Mouse (Mus musculus) embryonic facial prominence, embryonic 14.5 days (tissue): Measurements from ENCODE around the gene Rnf113a2. TPM values are rescaled to one million over a fixed set of nuclear protein-coding genes. Genes with fewer than 3 reads are reported as not detected.

ENCODE experiments used
- ATAC-seq: fragments of 200-750 bp; cut with Nextera tagmentation; 2 replicates; pipeline ENCODE4 v1.8.0; 2017; ENCODE audit warnings: low read depth, moderate number of reproducible peaks, moderate TSS enrichment
- DNase-seq: peaks from one replicate; pipeline ENCODE4 v3.0.0-alpha.2; 2015; ENCODE audit warnings: low spot score
- H3K27ac ChIP-seq: fragments of 300-500 bp; sonication (generic); replicated peaks from 2 replicates; pipeline ENCODE4 v1.5.1; 2014; ENCODE audit warnings: low read depth, mild to moderate bottlenecking, low read length, moderate library complexity
- H3K27me3 ChIP-seq: fragments of 300-500 bp; sonication (generic); replicated peaks from 2 replicates; pipeline ENCODE4 v1.6.1; 2014; ENCODE audit warnings: low read length; ENCODE audit not compliant: control insufficient read depth, insufficient read depth
- H3K36me3 ChIP-seq: fragments of 300-500 bp; sonication (generic); 2 replicates; pipeline ENCODE4 v1.6.1; 2014; ENCODE audit warnings: low read length, mixed read lengths; ENCODE audit not compliant: control insufficient read depth, insufficient read depth
- H3K4me1 ChIP-seq: fragments of 300-500 bp; sonication (generic); 2 replicates; pipeline ENCODE4 v1.6.1; 2014; ENCODE audit warnings: antibody characterized with exemption, low read length; ENCODE audit not compliant: control insufficient read depth, insufficient read depth
- H3K4me2 ChIP-seq: fragments of 300-500 bp; sonication (generic); 2 replicates; pipeline ENCODE4 v1.6.1; 2014; ENCODE audit warnings: low read depth, mild to moderate bottlenecking, low read length, moderate library complexity, mixed read lengths
- H3K4me3 ChIP-seq: fragments of 300-500 bp; sonication (generic); 2 replicates; pipeline ENCODE4 v1.5.1; 2014; ENCODE audit warnings: low read depth, mild to moderate bottlenecking, low read length
- H3K9ac ChIP-seq: fragments of 300-500 bp; sonication (generic); 2 replicates; pipeline ENCODE4 v1.6.1; 2014; ENCODE audit warnings: low read depth, mild to moderate bottlenecking, low read length, moderate library complexity, mixed read lengths
- H3K9me3 ChIP-seq: fragments of 300-500 bp; sonication (generic); 2 replicates; pipeline ENCODE4 v1.6.1; 2016; ENCODE audit warnings: low read length; ENCODE audit not compliant: control insufficient read depth
- WGBS: fragments of 180-500 bp; shearing (Covaris S2); extraction: QIAGEN DNeasy Blood & Tissue Kit; methylation state at CpG from one replicate; pipeline ENCODE4 v1.1.7; 2014; 5-methylcytosine and 5-hydroxymethylcytosine counted together
- polyA plus RNA-seq: library from polyadenylated mRNA; unstranded; fragments of >200 nt; fragmentation: Nextera tagmentation; extraction: Ambion mirVana; gene quantifications from 2 replicates; pipeline ENCODE4 v1.2.1, GENCODE M21; 2014

Rnf113a2 gene
- polyA plus RNA-seq, 1 experiment from 2014 or later, result 22.5 TPM

GRCm38 (mm10) chr12:84390336-84390735 lies 26.7 kb upstream of the Rnf113a2 start:
- Histone ChIP-seq H3K9me3 (no peaks in the 10 kb centered on the region), H3K27me3 (no peaks in the 10 kb centered on the region), H3K4me2 (no peak overlapping the region), H3K36me3 (0 out of 2 replicates have a peak, but pooled peaks cover 5% of the 10 kb centered on the region), H3K4me3 (no peak overlapping the region), H3K4me1 (no peaks in the 10 kb centered on the region), H3K27ac (no peak overlapping the region), H3K9ac (no peak overlapping the region)
- no peak for ATAC-seq
- DNase-seq, result no peak
- WGBS, result 71% methylated on average over 6 of the region's 6 CpGs

- Histone ChIP-seq H3K27ac (no peak overlapping the region), H3K27me3 (no peaks in the 10 kb centered on the region), H3K4me2 (no peak overlapping the region), H3K9ac (no peak overlapping the region), H3K4me3 (no peak overlapping the region), H3K4me1 (no peaks in the 10 kb centered on the region), H3K9me3 (no peaks in the 10 kb centered on the region), H3K36me3 (no peaks in the 10 kb centered on the region)
- 93% methylated on average over 4 of the region's 4 CpGs for WGBS
- ATAC-seq, result no peak
- DNase-seq, result no peak
Measured at GRCm38 (mm10) chr12:84392681-84393080, 24.3 kb upstream of the Rnf113a2 start.

- H3K4me3 ChIP-seq, result no peak overlapping the region
- DNase-seq (no peak), ATAC-seq (no peak)
- no peak overlapping the region for H3K27ac ChIP-seq
- H3K9me3 ChIP-seq, result no peaks in the 10 kb centered on the region
- WGBS, result 92% methylated on average over 5 of the region's 5 CpGs
- H3K27me3 ChIP-seq, result no peaks in the 10 kb centered on the region
- H3K36me3 ChIP-seq, result no peaks in the 10 kb centered on the region
- no peak overlapping the region for H3K9ac ChIP-seq
- no peak overlapping the region for H3K4me2 ChIP-seq
- H3K4me1 ChIP-seq, result no peaks in the 10 kb centered on the region
Measured at GRCm38 (mm10) chr12:84393847-84394246, 23.1 kb upstream of the Rnf113a2 start.

- ATAC-seq (peak; percentile 96), DNase-seq (peak; percentile 69)
- no peak overlapping the region for H3K4me2 ChIP-seq
- no peaks in the 10 kb centered on the region for H3K27me3 ChIP-seq
- no peaks in the 10 kb centered on the region for H3K4me1 ChIP-seq
- 78% methylated on average over 14 of the region's 14 CpGs for WGBS
- no peak overlapping the region for H3K27ac ChIP-seq
- H3K9ac ChIP-seq, result no peak overlapping the region
- H3K9me3 ChIP-seq, result no peaks in the 10 kb centered on the region
- H3K4me3 ChIP-seq, result no peak overlapping the region
- H3K36me3 ChIP-seq, result no peaks in the 10 kb centered on the region
Measured at GRCm38 (mm10) chr12:84396947-84397679, 19.9 kb upstream of the Rnf113a2 start.

- no peaks in the 10 kb centered on the region for H3K9me3 ChIP-seq
- DNase-seq, result no peak
- H3K9ac ChIP-seq, result no peak overlapping the region
- no peak for ATAC-seq
- no peaks in the 10 kb centered on the region for H3K4me1 ChIP-seq
- H3K27ac ChIP-seq, result no peak overlapping the region
- no peak overlapping the region for H3K4me3 ChIP-seq
- no peaks in the 10 kb centered on the region for H3K27me3 ChIP-seq
- no peaks in the 10 kb centered on the region for H3K36me3 ChIP-seq
- H3K4me2 ChIP-seq, result no peak overlapping the region
Measured at GRCm38 (mm10) chr12:84397685-84398084, 19.3 kb upstream of the Rnf113a2 start.

GRCm38 (mm10) chr12:84398629-84399028 lies 18.4 kb upstream of the Rnf113a2 start:
- no peak for ATAC-seq
- 75% methylated on average over 5 of the region's 5 CpGs for WGBS

GRCm38 (mm10) chr12:84399135-84399534 lies 17.9 kb upstream of the Rnf113a2 start:
- ATAC-seq (no peak), DNase-seq (peak; percentile 16)
- 63% methylated on average over 9 of the region's 9 CpGs for WGBS

More at GRCm38 (mm10) chr12:84398629-84399028, 18.4 kb upstream of the Rnf113a2 start:
- H3K36me3 ChIP-seq, result no peaks in the 10 kb centered on the region
- no peaks in the 10 kb centered on the region for H3K27me3 ChIP-seq
- H3K9me3 ChIP-seq, result no peaks in the 10 kb centered on the region
- H3K4me2 ChIP-seq, result no peak overlapping the region
- H3K27ac ChIP-seq, result no peak overlapping the region
- H3K9ac ChIP-seq, result no peak overlapping the region
- no peak overlapping the region for H3K4me3 ChIP-seq
- H3K4me1 ChIP-seq, result no peaks in the 10 kb centered on the region
- DNase-seq, result no peak

GRCm38 (mm10) chr12:84399663-84400062 lies 17.3 kb upstream of the Rnf113a2 start:
- ATAC-seq (no peak), DNase-seq (no peak)
- Histone ChIP-seq H3K4me2 (no peak overlapping the region), H3K27me3 (no peaks in the 10 kb centered on the region), H3K9me3 (no peaks in the 10 kb centered on the region), H3K36me3 (no peaks in the 10 kb centered on the region), H3K27ac (no peak overlapping the region), H3K9ac (no peak overlapping the region), H3K4me3 (no peak overlapping the region), H3K4me1 (no peaks in the 10 kb centered on the region)
- WGBS, result 70% methylated on average over 9 of the region's 9 CpGs

More at GRCm38 (mm10) chr12:84399135-84399534, 17.9 kb upstream of the Rnf113a2 start:
- Histone ChIP-seq H3K27ac (no peak overlapping the region), H3K27me3 (no peaks in the 10 kb centered on the region), H3K9ac (no peak overlapping the region), H3K4me2 (no peak overlapping the region), H3K36me3 (no peaks in the 10 kb centered on the region), H3K4me3 (no peak overlapping the region), H3K9me3 (no peaks in the 10 kb centered on the region), H3K4me1 (no peaks in the 10 kb centered on the region)

- H3K4me2 ChIP-seq, result no peak overlapping the region
- no peaks in the 10 kb centered on the region for H3K27me3 ChIP-seq
- no peaks in the 10 kb centered on the region for H3K4me1 ChIP-seq
- H3K27ac ChIP-seq, result no peak overlapping the region
- H3K9ac ChIP-seq, result no peak overlapping the region
- no peaks in the 10 kb centered on the region for H3K9me3 ChIP-seq
- no peaks in the 10 kb centered on the region for H3K36me3 ChIP-seq
- no peak overlapping the region for H3K4me3 ChIP-seq
- DNase-seq, result no peak
- no peak for ATAC-seq
- 77% methylated on average over 3 of the region's 3 CpGs for WGBS
Measured at GRCm38 (mm10) chr12:84400068-84400467, 16.9 kb upstream of the Rnf113a2 start.
